Mouse (Mus musculus): ENCODE measurements around the gene Txndc2.

GRCm38 (mm10) chr17:65666388-65667161 lies 24.6 kb upstream of the Txndc2 start:
- TF ChIP-seq POLR2A (IDR thresholded peaks at IDR 0.05; ENCODE audit: borderline replicate concordance, extremely low read depth, insufficient read depth, insufficient read length, poor library complexity, severe bottlenecking) (no peak), CTCF (IDR thresholded peaks at IDR 0.05; ENCODE audit: borderline replicate concordance, extremely low read depth, insufficient read depth, insufficient read length) (no peak)
